Mouse (Mus musculus) liver, embryonic 14.5 days (tissue): ENCODE data around the gene Npr1.

Experiments used
- CTCF ChIP-seq: IDR thresholded peaks from 2 replicates; pipeline ENCODE4 v1.5.1; 2016; ENCODE audit warnings: antibody characterized with exemption, low read depth, control low read depth
- EP300 ChIP-seq: IDR thresholded peaks from 2 replicates; pipeline ENCODE4 v1.6.1; 2016; ENCODE audit warnings: antibody characterized with exemption, low read depth

- TF ChIP-seq CTCF (no peak), EP300 (no peak)
Observed at GRCm38 (mm10) chr3:90506362-90506761, 40.7 kb upstream of the Npr1 start.
